In genomic region chr19:55985518-55985917, GRCm38 (mm10) we compare ENCODE assay signal across 9 mouse cellular contexts.
DNase-seq lines count a peak whose midpoint lies in the region; ATAC-seq and TF ChIP-seq lines count a peak whose summit lies in the region.
"Had no signal": no experiment of that assay in that cellular context is flagged by ENCODE, and none has a peak within 500 bp of the region (broad histone marks: within the 10 kb centered on the region; RNA-seq: fewer than 3 reads in every experiment).

No protein-coding gene starts in this region.

- 48% methylated on average over 4 of the region's 4 CpGs for WGBS in hindbrain, postnatal 0 days
- 61% methylated on average over 4 of the region's 4 CpGs for WGBS in hindbrain, embryonic 16.5 days
- 41% methylated on average over 4 of the region's 4 CpGs for WGBS in embryonic facial prominence, embryonic 12.5 days
- WGBS in lung, postnatal 0 days, result 72% methylated on average over 4 of the region's 4 CpGs

- H3K27me3 ChIP-seq in hindbrain, postnatal 0 days (ENCODE audit: insufficient read depth, low read length), result no peaks in the 10 kb centered on the region
- no peaks in the 10 kb centered on the region for H3K27me3 ChIP-seq in hindbrain, embryonic 16.5 days (replicated peaks; ENCODE audit: control insufficient read depth, insufficient read depth, low read length)
- no peaks in the 10 kb centered on the region for H3K27me3 ChIP-seq in embryonic facial prominence, embryonic 12.5 days
- no peaks in the 10 kb centered on the region for H3K27me3 ChIP-seq in lung, postnatal 0 days (replicated peaks; ENCODE audit: insufficient read depth, low read length)

- no peak overlapping the region for H3K4me3 ChIP-seq in hindbrain, postnatal 0 days (ENCODE audit: low read length)
- H3K4me3 ChIP-seq in hindbrain, embryonic 16.5 days (ENCODE audit: low read length), result no peak overlapping the region
- no peak overlapping the region for H3K4me3 ChIP-seq in embryonic facial prominence, embryonic 12.5 days
- no peak overlapping the region for H3K4me3 ChIP-seq in lung, postnatal 0 days (ENCODE audit: low read depth, low read length)

- no peak for TF ChIP-seq CTCF in hindbrain, postnatal 0 days (IDR thresholded peaks at IDR 0.05; ENCODE audit: low read depth)
- no peak for TF ChIP-seq CTCF in lung, postnatal 0 days (IDR thresholded peaks at IDR 0.05)

- intact Hi-C loops in heart, postnatal 10 days (cut with DNase I), result no loop called here

- H3K4me2 ChIP-seq in hindbrain, postnatal 0 days (ENCODE audit: low read depth, low read length), result no peak overlapping the region
- H3K4me2 ChIP-seq in hindbrain, embryonic 16.5 days (ENCODE audit: low read length), result no peak overlapping the region
- no peak overlapping the region for H3K4me2 ChIP-seq in embryonic facial prominence, embryonic 12.5 days (replicated peaks)
- no peak overlapping the region for H3K4me2 ChIP-seq in lung, postnatal 0 days (replicated peaks; ENCODE audit: low read depth, low read length)

- H3K9me3 ChIP-seq in hindbrain, postnatal 0 days (ENCODE audit: low read length), result no peaks in the 10 kb centered on the region
- H3K9me3 ChIP-seq in hindbrain, embryonic 16.5 days (ENCODE audit: control insufficient read depth, low read length), result no peaks in the 10 kb centered on the region
- H3K9me3 ChIP-seq in embryonic facial prominence, embryonic 12.5 days, result no peaks in the 10 kb centered on the region
- H3K9me3 ChIP-seq in lung, postnatal 0 days (ENCODE audit: low read length), result no peaks in the 10 kb centered on the region

- no peak for TF ChIP-seq EP300 in lung, postnatal 0 days (IDR thresholded peaks at IDR 0.05)

- H3K36me3 ChIP-seq in hindbrain, postnatal 0 days (ENCODE audit: insufficient read depth, low read length), result no peaks in the 10 kb centered on the region
- no peaks in the 10 kb centered on the region for H3K36me3 ChIP-seq in hindbrain, embryonic 16.5 days (ENCODE audit: control insufficient read depth, insufficient read depth, low read length)
- H3K36me3 ChIP-seq in embryonic facial prominence, embryonic 12.5 days, result no peaks in the 10 kb centered on the region
- no peaks in the 10 kb centered on the region for H3K36me3 ChIP-seq in lung, postnatal 0 days (ENCODE audit: insufficient read depth, low read length)

- no peaks in the 10 kb centered on the region for H3K4me1 ChIP-seq in hindbrain, postnatal 0 days (ENCODE audit: insufficient read depth, low read length)
- H3K4me1 ChIP-seq in hindbrain, embryonic 16.5 days (ENCODE audit: control insufficient read depth, insufficient read depth, low read depth, low read length), result no peaks in the 10 kb centered on the region
- H3K4me1 ChIP-seq in embryonic facial prominence, embryonic 12.5 days, result peaks cover 5% of the 10 kb centered on the region; the same call in 1 of the 2 replicates
- H3K4me1 ChIP-seq in lung, postnatal 0 days (ENCODE audit: insufficient read depth, low read depth, low read length), result no peaks in the 10 kb centered on the region

- no peak for ATAC-seq in hindbrain, postnatal 0 days
- no peak for ATAC-seq in hindbrain, embryonic 16.5 days
- ATAC-seq in embryonic facial prominence, embryonic 12.5 days (ENCODE audit: insufficient number of reproducible peaks, insufficient read depth, low FRiP score, low TSS enrichment), result 0 out of 2 replicates have a peak, but pooled peaks have one; percentile 41
- ATAC-seq in lung, postnatal 0 days, result no peak
- no peak for ATAC-seq in megakaryocyte-erythroid progenitor cell, adult 5-6 weeks (replicated peaks; ENCODE audit: low FRiP score, low TSS enrichment, poor library complexity, severe bottlenecking)

- no peak overlapping the region for H3K9ac ChIP-seq in hindbrain, postnatal 0 days (replicated peaks; ENCODE audit: low read length)
- H3K9ac ChIP-seq in hindbrain, embryonic 16.5 days (ENCODE audit: low read depth, low read length), result no peak overlapping the region
- no peak overlapping the region for H3K9ac ChIP-seq in embryonic facial prominence, embryonic 12.5 days
- no peak overlapping the region for H3K9ac ChIP-seq in lung, postnatal 0 days (replicated peaks; ENCODE audit: low read depth)

- no peak overlapping the region for H3K27ac ChIP-seq in hindbrain, postnatal 0 days
- H3K27ac ChIP-seq in hindbrain, embryonic 16.5 days (ENCODE audit: low read depth, low read length), result no peak overlapping the region
- H3K27ac ChIP-seq in embryonic facial prominence, embryonic 12.5 days, result 0 out of 2 replicates have a peak overlapping the region, but pooled peaks have one; percentile 47
- H3K27ac ChIP-seq in lung, postnatal 0 days (ENCODE audit: low read length), result no peak overlapping the region

- DNase-seq in hindbrain, postnatal 0 days (ENCODE audit: low spot score), result peak; percentile 51
- peak; percentile 39 for DNase-seq in MN1 (ENCODE audit: low spot score)
- DNase-seq in heart, postnatal 10 days, result peak; percentile 68 to 69
- DNase-seq in urinary bladder, adult 18-20 months (ENCODE audit: low spot score in 2 of 2), result no peak
- DNase-seq in lung, postnatal 0 days (ENCODE audit: low spot score), result no peak
- DNase-seq: thymus, postnatal 14 days had no signal

Comparison
In these comparisons a context has a peak if more than half of its experiments do, and no peak if none do; other contexts are left out.
1. DNase-seq: peak in hindbrain, postnatal 0 days (single experiment), MN1 (single experiment) and heart, postnatal 10 days (2 of 2); none in urinary bladder, adult 18-20 months (0 of 2) and lung, postnatal 0 days (single experiment).